Mouse (Mus musculus) stomach, embryonic 16.5 days (tissue): ENCODE results near the gene Klhl33. TPM values are rescaled to one million over a fixed set of nuclear protein-coding genes. Genes with fewer than 3 reads are reported as not detected.
"Not testable (repeated sequence)": the region's sequence is repeated elsewhere in the genome, so short reads cannot be mapped to it uniquely, and the experiment has no call there.

Source experiments
- ATAC-seq: fragments of 200-750 bp; cut with Nextera tagmentation; 2 replicates; pipeline ENCODE4 v1.8.0; 2017; ENCODE audit warnings: moderate number of reproducible peaks, moderate TSS enrichment; ENCODE audit not compliant: insufficient read depth, low FRiP score
- H3K27ac ChIP-seq: fragments of 300-500 bp; sonication (generic); 2 replicates; pipeline ENCODE4 v1.5.1; 2014; ENCODE audit warnings: low read length
- H3K27me3 ChIP-seq: fragments of 300-500 bp; sonication (generic); 2 replicates; pipeline ENCODE4 v1.6.1; 2014; ENCODE audit warnings: low read length, control low read depth, mixed read lengths; ENCODE audit not compliant: control insufficient read depth, insufficient read depth
- H3K36me3 ChIP-seq: fragments of 300-500 bp; sonication (generic); 2 replicates; pipeline ENCODE4 v1.6.1; 2014; ENCODE audit warnings: low read length; ENCODE audit not compliant: control insufficient read depth, insufficient read depth
- H3K4me1 ChIP-seq: fragments of 300-500 bp; sonication (generic); 2 replicates; pipeline ENCODE4 v1.6.1; 2014; ENCODE audit warnings: low read length, control low read depth, mixed read lengths; ENCODE audit not compliant: control insufficient read depth, insufficient read depth
- H3K4me2 ChIP-seq: fragments of 300-500 bp; sonication (generic); 2 replicates; pipeline ENCODE4 v1.6.1; 2014; ENCODE audit warnings: low read depth, low read length, mixed read lengths
- H3K4me3 ChIP-seq: fragments of 300-500 bp; sonication (generic); replicated peaks from 2 replicates; pipeline ENCODE4 v1.5.1; 2014; ENCODE audit warnings: mild to moderate bottlenecking, low read length
- H3K9ac ChIP-seq: fragments of 300-500 bp; sonication (generic); 2 replicates; pipeline ENCODE4 v1.6.1; 2014; ENCODE audit warnings: low read length
- H3K9me3 ChIP-seq: fragments of 300-500 bp; sonication (generic); replicated peaks from 2 replicates; pipeline ENCODE4 v1.6.1; 2016; ENCODE audit warnings: low read length, control low read depth; ENCODE audit not compliant: control insufficient read depth
- WGBS: fragments of 180-500 bp; shearing (Covaris S2); extraction: QIAGEN DNeasy Blood & Tissue Kit; methylation state at CpG from one replicate; pipeline ENCODE4 v1.1.7; 2014; 5-methylcytosine and 5-hydroxymethylcytosine counted together
- polyA plus RNA-seq: library from polyadenylated mRNA; unstranded; fragments of >200 nt; fragmentation: Nextera tagmentation; extraction: Ambion mirVana; gene quantifications from 2 replicates; pipeline ENCODE4 v1.2.1, GENCODE M21; 2015

Gene Klhl33
- polyA plus RNA-seq, 1 experiment from 2014 or later: 0.49 TPM

DNA sequence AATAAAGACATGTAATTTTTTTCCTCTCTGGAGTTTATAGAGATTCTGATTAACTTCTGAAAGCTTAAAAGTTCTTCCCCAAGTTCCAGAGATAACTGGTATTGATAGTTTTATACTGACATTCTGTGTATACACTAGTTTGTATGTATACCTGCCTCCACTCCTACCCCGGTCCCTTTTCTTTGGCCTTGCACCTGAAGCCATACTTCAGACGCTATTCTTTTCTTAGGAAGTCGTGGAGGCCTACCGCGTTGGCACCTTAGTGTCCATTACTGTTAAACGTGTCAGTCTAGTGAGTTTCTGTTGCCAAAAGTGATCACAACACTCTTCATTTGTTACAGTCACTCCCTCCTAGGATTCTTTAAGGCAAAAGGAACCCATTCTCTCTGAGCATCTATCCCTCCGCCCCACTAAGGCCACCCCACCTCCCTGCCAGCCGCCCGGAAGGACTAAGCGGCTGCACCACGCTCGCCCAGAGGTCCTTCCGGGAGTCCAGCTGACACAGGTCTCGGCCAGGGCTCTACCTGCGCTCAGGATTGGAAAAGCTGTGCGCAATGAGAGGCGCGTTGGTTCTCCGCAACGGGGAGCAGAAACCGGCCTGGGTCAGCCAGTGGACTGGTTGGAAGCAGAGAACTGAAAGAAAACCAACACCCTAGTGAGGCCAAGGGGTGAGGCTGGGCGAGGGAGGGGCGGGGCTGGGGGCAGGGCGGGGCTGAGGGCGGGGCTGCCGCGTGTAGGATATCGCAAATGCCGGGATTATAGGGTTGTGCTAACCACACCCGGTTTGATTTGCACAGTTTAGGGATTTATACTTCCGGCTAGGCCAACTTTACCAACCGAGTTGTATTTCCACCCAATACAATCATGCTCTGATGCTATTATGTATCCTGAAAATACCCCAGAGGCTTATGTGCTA, 27.2 kb downstream of the Klhl33 start, which contains the start of gene Tep1:
Gene Tep1, minus strand, starts transcription at position 672 of the 916 bp plus-strand sequence.
- peak within 1 kb of the TSS; percentile 79 for H3K9ac ChIP-seq
- H3K36me3 ChIP-seq: no peaks in the 10 kb centered on the region; the same call in 1 of the 2 replicates
- no peaks in the 10 kb centered on the region for H3K9me3 ChIP-seq
- peak within 1 kb of the TSS; percentile 87 for H3K27ac ChIP-seq
- no peaks in the 10 kb centered on the region for H3K27me3 ChIP-seq
- ATAC-seq: peak; percentile 91
- H3K4me3 ChIP-seq: peak within 1 kb of the TSS; percentile 68
- 5% methylated on average over 32 of the region's 32 CpGs for WGBS
- H3K4me2 ChIP-seq: peak within 1 kb of the TSS; percentile 66
- 0 out of 2 replicates have a peak, but pooled peaks cover 3% of the 10 kb centered on the region for H3K4me1 ChIP-seq

GRCm38 (mm10) chr14:50868656-50869055, 28.7 kb downstream of the Klhl33 start:
- 91% methylated on average over 5 of the region's 5 CpGs for WGBS
- H3K4me1 ChIP-seq: 0 out of 2 replicates have a peak, but pooled peaks cover 3% of the 10 kb centered on the region
- H3K27me3 ChIP-seq: no peaks in the 10 kb centered on the region
- no peaks in the 10 kb centered on the region for H3K9me3 ChIP-seq
- H3K27ac ChIP-seq: no peak overlapping the region
- no peaks in the 10 kb centered on the region; the same call in 1 of the 2 replicates for H3K36me3 ChIP-seq
- no peak for ATAC-seq
- H3K4me3 ChIP-seq: no peak overlapping the region
- no peak overlapping the region for H3K4me2 ChIP-seq
- H3K9ac ChIP-seq: no peak overlapping the region

- Histone ChIP-seq H3K9ac (no peak overlapping the region), H3K9me3 (no peaks in the 10 kb centered on the region), H3K27me3 (no peaks in the 10 kb centered on the region), H3K27ac (no peak overlapping the region), H3K36me3 (no peaks in the 10 kb centered on the region; the same call in 1 of the 2 replicates), H3K4me3 (no peak overlapping the region), H3K4me1 (0 out of 2 replicates have a peak, but pooled peaks cover 3% of the 10 kb centered on the region), H3K4me2 (no peak overlapping the region)
- whole genome bisulfite sequencing: 72% methylated on average over 4 of the region's 4 CpGs
- no peak for ATAC-seq
Measured at GRCm38 (mm10) chr14:50868211-50868610, 29.1 kb downstream of the Klhl33 start.

DNA sequence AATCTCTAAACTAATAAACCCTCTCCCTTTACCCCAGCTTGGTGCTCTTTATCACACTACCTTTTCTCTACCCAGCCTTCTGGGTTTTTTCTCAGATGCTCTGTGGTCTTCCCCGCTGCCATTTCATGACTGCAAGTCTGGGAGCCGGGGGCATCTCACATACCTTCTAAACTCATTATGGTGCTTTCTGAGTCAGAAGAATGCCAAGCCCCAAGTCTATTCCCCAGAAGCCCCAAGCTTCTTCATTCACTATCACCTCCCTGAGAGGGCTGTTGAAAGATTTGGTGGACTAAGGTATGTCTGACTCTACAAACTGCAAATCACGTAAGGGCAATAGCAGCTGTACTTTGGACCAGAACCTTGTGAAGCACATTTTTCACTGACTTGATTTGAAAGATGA, 30.3 kb downstream of the Klhl33 start:
- Histone ChIP-seq H3K9me3 (no peaks in the 10 kb centered on the region), H3K4me2 (no peak overlapping the region), H3K4me1 (0 out of 2 replicates have a peak, but pooled peaks cover 3% of the 10 kb centered on the region), H3K27ac (no peak overlapping the region), H3K4me3 (no peak overlapping the region), H3K27me3 (no peaks in the 10 kb centered on the region), H3K36me3 (no peaks in the 10 kb centered on the region; the same call in 1 of the 2 replicates), H3K9ac (no peak overlapping the region)
- ATAC-seq: no peak
- 91% methylated on average over 3 of the region's 3 CpGs for WGBS

DNA sequence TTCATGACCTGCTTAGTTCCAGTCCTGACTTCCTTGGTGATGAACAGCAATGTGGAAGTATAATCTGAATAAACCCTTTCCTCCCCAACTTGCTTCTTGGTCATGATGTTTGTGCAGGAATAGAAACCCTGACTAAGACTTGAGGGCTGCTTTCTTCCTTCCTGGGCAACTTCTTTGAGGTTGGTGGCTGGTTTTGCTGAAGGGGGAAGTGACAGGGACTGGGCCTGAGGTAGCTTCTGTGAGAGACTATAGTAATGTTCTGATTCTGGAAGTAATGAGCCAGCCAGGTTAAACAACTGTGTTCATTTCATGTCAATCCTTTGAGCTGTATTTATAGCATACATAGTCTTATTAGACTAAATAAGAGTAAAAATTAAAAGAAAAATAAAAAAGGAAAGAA, 32.3 kb downstream of the Klhl33 start:
- not testable (repeated sequence) for H3K4me1 ChIP-seq, H3K4me3 ChIP-seq, H3K4me2 ChIP-seq, H3K27ac ChIP-seq, ATAC-seq, H3K9me3 ChIP-seq, H3K36me3 ChIP-seq, H3K9ac ChIP-seq, H3K27me3 ChIP-seq

DNA sequence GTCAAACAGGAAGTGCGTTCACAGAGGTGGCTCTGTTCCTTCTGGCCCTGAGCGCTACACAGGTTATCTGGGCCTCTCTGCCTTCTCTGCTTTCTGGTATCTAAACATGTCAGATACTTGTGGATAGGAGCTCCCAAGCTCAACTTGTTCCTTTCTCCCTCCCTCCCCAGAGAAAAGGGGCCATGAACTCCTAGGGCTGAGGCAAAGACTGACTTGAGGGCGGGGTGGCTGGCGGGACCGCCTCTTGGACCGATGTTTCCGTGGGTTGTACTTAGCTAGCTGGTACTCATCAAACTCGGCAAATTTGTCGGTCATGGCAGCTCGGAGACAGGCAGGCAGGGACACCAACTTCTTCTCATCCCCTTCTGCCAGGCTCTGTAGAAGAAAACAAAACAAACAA, 34.7 kb downstream of the Klhl33 start:
- Histone ChIP-seq H3K9me3 (0 out of 2 replicates have a peak, but pooled peaks cover 3% of the 10 kb centered on the region), H3K4me1 (no peaks in the 10 kb centered on the region), H3K9ac (no peak overlapping the region), H3K4me3 (no peak overlapping the region), H3K27me3 (no peaks in the 10 kb centered on the region), H3K36me3 (peaks cover 5% of the 10 kb centered on the region), H3K4me2 (no peak overlapping the region), H3K27ac (no peak overlapping the region)
- 90% methylated on average over 10 of the region's 10 CpGs for WGBS
- ATAC-seq: no peak

DNA sequence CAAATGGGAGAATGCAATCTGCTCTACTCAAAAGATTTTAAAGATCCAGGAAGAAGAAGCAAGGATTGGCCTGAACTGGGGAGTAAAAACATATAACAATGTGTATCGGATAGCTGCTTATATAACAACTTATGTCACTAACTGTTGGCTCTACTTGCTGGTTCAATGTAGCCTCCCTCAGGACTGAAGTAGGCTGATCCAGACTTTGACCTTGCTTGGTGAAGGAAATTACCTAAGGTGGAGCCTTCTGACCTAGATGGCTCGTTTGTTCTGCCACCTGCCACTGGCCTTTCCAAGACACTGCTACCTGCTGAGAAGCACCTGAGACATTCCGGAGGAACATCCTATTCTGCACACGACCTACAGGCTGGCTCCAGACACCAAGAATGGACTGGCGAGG, 41.5 kb downstream of the Klhl33 start:
- no peak overlapping the region for H3K27ac ChIP-seq
- no peak overlapping the region for H3K4me2 ChIP-seq

More for the DNA sequence above, 41.5 kb downstream of the Klhl33 start:
- Histone ChIP-seq H3K9ac (no peak overlapping the region), H3K9me3 (0 out of 2 replicates have a peak, but pooled peaks cover 3% of the 10 kb centered on the region), H3K27me3 (no peaks in the 10 kb centered on the region), H3K4me1 (no peaks in the 10 kb centered on the region), H3K36me3 (peaks cover 8% of the 10 kb centered on the region; the same call in 1 of the 2 replicates), H3K4me3 (no peak overlapping the region)
- no peak for ATAC-seq
- 83% methylated on average over 5 of the region's 5 CpGs for WGBS

Other genes with a start within 250 kb of the Klhl33 start
- not detected in 2 replicates for gene Olfr747, start 204.3 kb downstream of the Klhl33 start, polyA plus RNA-seq
- not detected in 2 replicates for gene Olfr748, start 190.1 kb downstream of the Klhl33 start, polyA plus RNA-seq
- not detected in 2 replicates for gene Olfr749, start 152.4 kb downstream of the Klhl33 start, polyA plus RNA-seq
- 58.5 and 61.4 TPM in 2 replicates for gene Ttc5, start 112.0 kb downstream of the Klhl33 start, polyA plus RNA-seq
- not detected in 2 replicates for gene Ccnb1ip1, start 89.8 kb downstream of the Klhl33 start, polyA plus RNA-seq
- gene Parp2, start 89.7 kb downstream of the Klhl33 start, polyA plus RNA-seq: 56.4 and 62.2 TPM in 2 replicates
- gene Tep1, start 26.9 kb downstream of the Klhl33 start, polyA plus RNA-seq: 9.7 and 11.5 TPM in 2 replicates
- 130 and 140 TPM in 2 replicates for gene Osgep, start 27.4 kb upstream of the Klhl33 start, polyA plus RNA-seq
- gene Apex1, start 27.5 kb upstream of the Klhl33 start, polyA plus RNA-seq: 149 and 166 TPM in 2 replicates
- 45.2 and 47.6 TPM in 2 replicates for gene Pip4p1, start 33.3 kb upstream of the Klhl33 start, polyA plus RNA-seq
- 74.9 and 75.2 TPM in 2 replicates for gene Pnp, start 33.6 kb upstream of the Klhl33 start, polyA plus RNA-seq
- not detected in 2 replicates for gene Gm49342, start 47.0 kb upstream of the Klhl33 start, polyA plus RNA-seq
- gene Pnp2, start 58.5 kb upstream of the Klhl33 start, polyA plus RNA-seq: 0.69 and 1.6 TPM in 2 replicates
- gene Rnase10, start 110.2 kb upstream of the Klhl33 start, polyA plus RNA-seq: 0.23 and 0.54 TPM in 2 replicates
- gene Rnase9, start 144.4 kb upstream of the Klhl33 start, polyA plus RNA-seq: not detected in 2 replicates
- not detected in 2 replicates for gene Rnase11, start 152.7 kb upstream of the Klhl33 start, polyA plus RNA-seq
- gene Rnase12, start 160.2 kb upstream of the Klhl33 start, polyA plus RNA-seq: 0.45 TPM in 1 of 2 replicates, not detected in the other
- not detected in 2 replicates for gene Olfr750, start 176.9 kb upstream of the Klhl33 start, polyA plus RNA-seq
- 151 and 166 TPM in 2 replicates for gene Rnase4, start 193.6 kb upstream of the Klhl33 start, polyA plus RNA-seq
- gene Ang, start 193.6 kb upstream of the Klhl33 start, polyA plus RNA-seq: 39.4 and 41.6 TPM in 2 replicates
- not detected in 2 replicates for gene Eddm3b, start 216.9 kb upstream of the Klhl33 start, polyA plus RNA-seq
- gene Rnase6, start 226.4 kb upstream of the Klhl33 start, polyA plus RNA-seq: 1.9 and 2.9 TPM in 2 replicates
- 117 and 170 TPM in 2 replicates for gene Rnase1, start 249.3 kb upstream of the Klhl33 start, polyA plus RNA-seq